Mouse (Mus musculus) B cell, adult 2 months (primary cell): ENCODE measurements at regions not wholly inside any gene's neighbourhood (a gene's known extent, or its start where the extent isn't known, plus 50 kb on each side); places are given as distances from the start of the nearest gene placed in this dataset.
A peak's percentile ranks its signal among the peaks of the same experiment; 100 is the strongest.

Experiments
- DNase-seq, 2 experiments: peaks; one replicate each; pipeline ENCODE4 v3.0.0; 2022

DNA sequence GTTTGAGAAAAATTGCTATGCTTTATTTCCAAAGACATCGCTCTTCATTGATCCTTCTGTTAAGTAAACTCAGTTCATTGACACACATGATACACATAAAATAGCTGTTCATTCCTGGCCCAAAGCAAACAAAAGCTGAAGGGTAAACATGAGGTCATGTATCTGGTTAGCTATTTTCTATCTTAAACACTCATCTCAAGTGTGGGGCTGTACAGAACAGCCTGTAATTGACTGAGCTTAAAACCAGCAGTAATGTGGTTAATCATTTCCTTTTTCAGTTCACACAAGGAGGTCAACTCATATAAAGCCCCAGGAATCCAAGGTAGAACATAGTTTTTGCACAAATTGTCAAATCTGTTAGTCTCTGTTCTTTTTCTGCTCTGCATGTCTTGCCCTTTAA, 94.5 kb downstream of the Cldn17 start:
- no peak for DNase-seq

DNA sequence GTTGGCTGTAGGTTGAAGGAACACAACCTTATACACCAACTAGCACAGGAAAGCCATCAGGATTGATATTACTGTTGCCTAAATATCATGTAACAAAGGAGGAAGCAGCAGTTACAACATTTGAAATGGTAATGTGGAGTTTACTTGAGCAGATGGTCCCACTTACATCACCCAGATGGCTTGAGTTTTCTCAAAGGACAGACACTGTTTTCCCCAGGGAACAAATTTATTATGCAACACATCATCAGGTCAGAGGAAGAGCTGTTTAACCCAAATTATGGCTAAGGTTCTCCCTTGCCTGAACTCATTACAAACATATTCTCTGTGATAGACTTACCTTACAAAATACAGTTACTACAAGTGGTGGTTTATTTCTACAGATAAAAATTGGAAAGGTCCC, 98.6 kb downstream of the Cldn17 start:
- no peak for DNase-seq

DNA sequence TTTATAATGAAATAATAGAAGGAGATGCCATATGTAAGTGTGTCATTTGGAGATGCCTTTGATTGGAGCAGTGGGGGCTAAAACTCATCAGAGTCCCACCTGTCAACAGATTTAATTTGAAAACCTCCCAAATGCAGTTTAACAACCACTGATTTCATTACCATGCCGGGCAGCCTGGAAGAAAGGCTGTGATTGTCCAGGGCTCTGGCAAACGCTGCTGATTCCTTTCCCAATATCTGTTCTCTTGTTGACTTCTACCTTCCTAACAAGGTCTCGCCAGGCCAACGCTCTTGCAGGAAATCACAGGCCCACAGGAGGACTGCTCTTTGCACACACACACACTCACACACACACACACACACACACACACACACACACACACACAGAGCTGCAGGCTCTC, 102.4 kb downstream of the Cldn17 start:
- no peak for DNase-seq

DNA sequence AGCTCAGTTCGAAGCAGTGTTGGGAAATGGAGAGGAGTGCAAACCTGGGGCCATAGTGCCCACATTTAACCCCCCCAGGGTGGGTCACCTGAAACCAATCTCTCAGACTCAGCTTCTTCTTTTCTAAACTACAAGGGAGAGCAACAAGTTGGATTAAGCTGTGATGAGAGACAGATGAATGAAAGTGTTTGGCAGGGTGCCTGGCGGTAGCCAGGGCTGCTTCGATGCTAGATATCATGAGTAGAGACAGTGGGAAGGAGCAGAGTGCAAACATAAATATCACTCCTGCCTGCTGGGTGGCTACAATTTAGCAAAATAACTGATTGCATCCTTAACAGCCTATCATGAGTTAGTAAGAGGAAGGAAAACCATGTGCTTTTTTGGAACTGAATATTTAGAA, 106.9 kb downstream of the Cldn17 start:
- DNase-seq: no peak

DNA sequence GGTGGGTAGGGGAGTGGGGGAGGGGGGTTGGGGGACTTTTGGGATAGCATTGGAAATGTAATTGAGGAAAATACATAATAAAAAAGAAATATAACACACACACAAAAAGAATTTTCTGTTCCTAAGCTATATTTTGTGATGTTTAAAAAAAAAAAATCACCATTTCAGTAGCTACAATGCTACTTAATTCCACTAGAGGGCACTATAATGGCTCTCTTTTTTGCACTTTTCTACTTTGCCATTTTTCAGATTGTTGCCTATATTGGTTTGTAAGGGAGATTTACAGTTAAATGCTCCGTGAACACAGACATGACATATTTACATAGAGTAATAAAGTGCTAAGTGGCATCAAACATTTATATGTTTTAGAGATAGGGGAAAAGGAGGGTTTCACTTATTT, 102.7 kb upstream of the Grik1 start:
- no peak for DNase-seq

DNA sequence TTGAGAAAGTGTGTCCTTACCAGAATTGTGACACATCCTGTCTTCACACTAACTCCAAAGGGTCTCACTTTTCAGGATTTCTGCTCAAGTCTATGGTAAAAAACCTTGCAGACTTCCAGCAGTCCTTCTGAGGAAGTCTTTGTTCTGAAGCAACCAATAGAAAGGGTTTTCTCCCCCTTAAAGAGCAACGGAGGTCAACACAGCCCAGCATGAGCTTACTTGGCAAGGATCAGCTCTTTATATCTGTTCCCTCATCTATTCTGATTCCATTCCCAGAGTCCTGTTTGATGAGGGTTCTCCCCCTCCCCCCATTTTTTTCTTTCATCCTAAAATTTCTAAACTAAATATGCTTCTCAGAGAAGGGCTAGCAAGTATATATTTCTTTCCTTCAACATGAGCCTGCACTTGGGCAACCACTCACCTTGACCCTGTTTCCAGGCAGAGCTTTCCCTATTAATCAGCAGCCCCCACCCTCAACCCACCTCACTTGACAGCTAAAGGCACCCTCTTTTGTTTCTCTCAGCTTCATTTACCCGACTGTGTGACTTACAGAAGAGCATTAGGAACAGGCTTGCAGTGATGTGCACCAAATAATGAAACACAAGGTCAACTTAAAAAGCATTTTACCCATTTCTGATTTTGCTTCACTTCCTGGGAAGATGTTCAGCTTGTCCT, 91.7 kb upstream of the Grik1 start:
- DNase-seq: no peak

DNA sequence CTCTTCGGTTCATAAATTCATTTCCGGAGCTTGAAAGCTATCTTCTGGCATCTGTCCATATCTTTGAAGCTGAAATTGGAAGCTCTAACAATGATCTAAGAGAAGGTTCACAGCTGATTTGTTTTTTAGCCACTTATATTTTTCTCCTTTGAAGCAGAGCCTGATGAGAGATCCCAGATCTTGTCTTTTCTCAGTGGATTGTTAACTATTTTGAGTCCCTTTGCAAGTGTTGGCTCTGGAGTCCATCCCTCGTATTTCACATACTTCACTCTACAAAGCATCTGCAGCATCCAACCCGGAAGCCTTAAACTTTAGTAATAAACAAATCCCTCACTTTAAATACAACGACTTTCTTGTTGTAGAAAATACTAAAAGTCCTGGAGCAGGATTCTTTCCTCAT, 85.6 kb upstream of the Grik1 start:
- DNase-seq: no peak

DNA sequence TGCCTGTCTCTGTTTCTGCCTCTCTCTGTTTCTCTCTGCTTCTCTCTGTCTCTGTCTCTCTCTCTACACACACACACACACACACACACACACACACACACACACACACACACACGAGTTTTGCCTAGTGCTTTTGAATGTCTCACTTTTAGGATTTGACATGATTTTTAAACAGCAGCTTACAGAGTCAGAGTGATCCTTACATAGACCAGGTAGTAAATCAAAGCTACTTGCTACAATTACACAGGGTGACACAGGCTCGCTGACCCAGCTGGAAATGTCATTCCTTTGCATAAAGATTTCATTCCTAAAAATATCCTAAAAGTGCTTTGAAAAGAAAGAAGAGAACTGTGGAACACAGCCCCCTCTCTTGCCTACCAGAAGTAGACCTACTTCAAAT, 84.5 kb upstream of the Grik1 start:
- no peak for DNase-seq

DNA sequence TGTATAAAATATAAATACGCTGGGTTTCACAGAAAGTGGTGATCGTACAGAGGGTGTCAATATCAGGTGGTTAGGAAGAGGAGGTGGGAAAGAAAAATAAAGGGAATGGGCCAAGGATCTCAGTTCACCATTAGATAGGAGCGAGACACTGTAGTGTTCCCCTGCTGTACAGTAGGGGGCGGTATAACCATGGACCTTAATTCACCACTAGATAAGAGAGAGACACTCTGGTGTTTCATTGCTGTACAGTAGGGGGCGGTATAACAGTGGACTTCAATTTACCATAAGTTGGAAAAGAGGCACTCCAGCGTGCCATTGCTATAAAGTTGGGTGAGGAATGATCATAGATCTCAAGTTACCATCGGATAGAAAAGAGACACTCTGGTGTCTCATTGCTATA, 82.0 kb upstream of the Grik1 start:
- peak; percentile 0 to 3 for DNase-seq

DNA sequence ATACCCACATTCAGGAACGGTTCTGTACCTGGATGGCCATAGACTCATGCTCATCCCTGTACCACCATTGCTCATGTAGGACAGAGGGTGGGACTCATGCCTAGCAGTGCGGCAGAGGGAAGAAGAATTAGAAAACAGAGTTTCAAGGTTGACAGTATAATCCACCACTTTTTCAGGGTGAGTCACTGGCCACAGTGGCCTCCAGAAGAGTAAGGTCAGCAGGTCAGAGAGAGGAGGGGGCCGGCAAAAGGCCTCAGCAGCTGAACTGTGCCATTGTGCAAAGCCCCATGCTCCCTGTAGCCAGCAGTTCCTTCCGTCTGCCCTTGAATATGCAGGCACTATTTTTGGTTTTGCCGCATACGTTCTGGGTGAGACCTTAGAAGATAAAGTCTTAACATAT, 78.1 kb upstream of the Grik1 start:
- DNase-seq: no peak

DNA sequence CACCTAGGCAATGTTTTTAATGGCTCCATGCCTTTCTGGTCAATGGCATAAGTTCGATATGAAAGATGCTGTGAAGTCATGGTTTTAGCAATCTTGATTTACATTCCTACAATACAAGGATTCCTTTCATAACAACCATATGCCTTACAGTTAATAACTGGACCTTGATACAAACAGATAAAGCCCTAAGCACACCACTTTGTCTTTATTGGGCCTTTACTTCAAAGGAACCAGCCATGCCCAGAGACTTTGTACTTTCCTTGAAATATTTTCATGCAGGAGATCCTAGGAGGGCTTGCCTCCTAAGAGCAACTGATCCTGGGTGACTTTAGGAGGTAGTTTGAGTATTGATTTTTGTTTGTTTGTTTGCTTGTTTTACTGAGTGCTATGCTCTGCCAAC, 77.1 kb upstream of the Grik1 start:
- no peak for DNase-seq

DNA sequence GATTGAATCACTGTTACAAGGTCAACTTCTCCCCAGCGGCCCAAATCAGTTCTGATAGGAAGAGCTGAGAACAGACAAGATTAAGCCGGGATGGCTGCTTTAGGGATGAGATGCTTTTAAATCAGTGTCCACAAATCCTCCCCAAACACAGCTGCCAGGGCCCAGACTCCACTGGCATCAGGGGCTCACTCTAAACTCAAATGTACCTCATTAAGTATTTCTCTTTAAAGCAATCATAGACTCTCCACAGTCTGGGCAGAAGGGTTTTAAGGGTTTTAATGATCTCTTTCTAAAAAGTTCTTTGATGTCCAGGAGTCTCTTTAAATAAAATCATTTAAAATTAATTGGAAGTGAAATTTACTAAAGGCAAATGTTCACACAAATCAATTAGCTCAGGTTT, 70.0 kb upstream of the Grik1 start:
- no peak for DNase-seq
